Mouse (Mus musculus) ovary, adult 18-20 months (tissue): ENCODE data around the gene Zbtb1.
A peak's percentile ranks its signal among the peaks of the same experiment; 100 is the strongest.

ENCODE experiments used
- DNase-seq: peaks from one replicate; pipeline ENCODE4 v3.0.0; 2022; ENCODE audit warnings: low spot score, mixed read lengths

Zbtb1 gene

DNA sequence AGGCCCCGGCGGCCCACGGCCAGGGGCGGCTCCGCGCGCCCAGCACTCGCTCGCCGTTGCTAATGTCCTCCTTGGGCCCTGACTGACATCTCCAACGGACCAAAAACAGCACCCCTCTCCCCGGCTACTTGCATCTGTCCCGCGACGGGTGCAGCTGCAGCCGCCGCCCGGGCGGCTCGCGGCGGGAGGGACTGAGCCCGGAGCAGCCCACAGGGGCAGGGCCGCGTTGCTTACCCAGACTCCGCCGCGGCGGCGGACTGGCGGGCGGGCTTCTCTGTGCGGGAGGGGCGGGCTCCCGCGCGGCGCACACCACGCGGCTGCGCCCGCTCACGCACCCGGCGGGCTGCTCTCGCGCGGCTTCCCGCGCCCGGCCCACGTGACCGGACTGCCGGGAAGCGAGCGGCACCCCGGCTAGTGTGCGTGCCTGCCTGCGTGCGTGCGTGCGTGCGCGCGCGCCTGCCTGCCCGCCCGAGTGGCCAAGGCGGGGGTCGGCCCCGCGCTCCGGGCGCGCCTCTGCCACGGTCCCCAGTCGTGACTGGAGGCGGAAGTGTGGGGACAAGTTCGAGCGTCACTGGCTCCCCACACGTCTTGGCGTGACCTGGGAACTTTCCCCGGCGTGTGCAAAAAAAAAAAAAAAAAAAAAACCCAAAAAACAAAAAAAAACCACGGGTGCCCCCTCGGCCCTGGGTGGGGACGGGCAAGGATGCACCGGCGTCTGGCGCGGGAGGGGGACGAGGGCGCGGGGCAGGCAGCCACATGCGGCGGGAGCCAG lies 674 bp upstream of the Zbtb1 start, which contains the start of gene Zbtb25:
TSS of gene Zbtb25 (minus strand) at position 397 of the 772 bp plus-strand sequence.
- DNase-seq: peak; percentile 81

DNA sequence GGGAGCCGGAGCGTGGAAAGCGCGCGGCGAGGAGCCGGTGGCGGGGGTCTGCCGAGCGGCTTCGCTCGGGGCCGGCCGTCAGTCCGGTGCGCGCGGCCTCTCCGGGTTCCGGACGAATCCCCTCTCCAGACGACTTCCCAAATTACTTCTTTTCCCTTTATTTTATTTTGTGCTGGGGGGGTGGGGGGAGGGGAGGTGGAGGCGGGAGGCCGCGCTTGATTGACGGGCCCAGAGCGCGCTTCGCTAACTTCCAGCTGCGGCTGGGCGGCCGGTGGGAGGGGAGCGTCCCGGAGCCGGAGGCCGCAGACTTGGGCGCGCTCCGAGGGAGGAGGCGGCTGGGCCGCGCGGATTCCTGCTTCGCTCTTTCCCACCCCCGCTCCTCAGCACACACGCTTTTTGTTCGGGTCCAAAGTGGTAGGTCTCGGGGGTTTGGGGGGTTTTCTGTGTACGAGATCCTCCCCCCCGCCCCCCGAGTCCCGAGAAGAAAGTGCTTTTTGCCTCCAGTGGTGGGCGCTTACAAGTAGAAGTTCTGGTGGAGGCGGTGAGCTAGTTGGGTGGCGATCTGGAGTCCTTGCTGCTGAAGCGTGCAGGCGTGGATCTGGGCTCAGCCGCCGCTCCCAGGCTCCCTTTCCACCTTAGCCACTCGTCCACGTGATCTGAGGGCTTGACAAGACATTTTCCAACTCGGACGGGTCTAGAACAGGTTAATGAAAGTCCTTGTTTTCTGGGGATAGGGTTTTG lies 935 bp downstream of the Zbtb1 start:
- DNase-seq: peak; percentile 76

DNA sequence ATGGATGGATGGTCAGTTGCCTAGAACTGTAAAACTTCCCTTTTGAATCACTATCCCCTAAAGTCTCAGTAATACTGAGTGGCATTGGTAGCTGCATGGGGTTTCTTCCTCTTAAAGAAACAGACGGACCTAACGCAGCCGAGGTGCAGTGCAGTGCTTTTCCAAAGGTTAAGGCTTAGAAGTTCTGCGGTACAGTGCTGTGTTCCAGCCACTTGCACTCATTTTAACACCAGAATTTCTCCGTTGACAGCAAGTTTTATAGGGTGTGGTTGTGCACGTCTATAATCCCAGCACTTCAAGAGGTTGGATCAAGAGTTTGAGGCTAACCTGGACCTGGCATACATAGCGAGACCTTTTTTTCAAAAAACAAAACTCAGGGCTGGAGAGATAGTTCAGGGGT lies 2.0 kb downstream of the Zbtb1 start:
- no peak for DNase-seq

DNA sequence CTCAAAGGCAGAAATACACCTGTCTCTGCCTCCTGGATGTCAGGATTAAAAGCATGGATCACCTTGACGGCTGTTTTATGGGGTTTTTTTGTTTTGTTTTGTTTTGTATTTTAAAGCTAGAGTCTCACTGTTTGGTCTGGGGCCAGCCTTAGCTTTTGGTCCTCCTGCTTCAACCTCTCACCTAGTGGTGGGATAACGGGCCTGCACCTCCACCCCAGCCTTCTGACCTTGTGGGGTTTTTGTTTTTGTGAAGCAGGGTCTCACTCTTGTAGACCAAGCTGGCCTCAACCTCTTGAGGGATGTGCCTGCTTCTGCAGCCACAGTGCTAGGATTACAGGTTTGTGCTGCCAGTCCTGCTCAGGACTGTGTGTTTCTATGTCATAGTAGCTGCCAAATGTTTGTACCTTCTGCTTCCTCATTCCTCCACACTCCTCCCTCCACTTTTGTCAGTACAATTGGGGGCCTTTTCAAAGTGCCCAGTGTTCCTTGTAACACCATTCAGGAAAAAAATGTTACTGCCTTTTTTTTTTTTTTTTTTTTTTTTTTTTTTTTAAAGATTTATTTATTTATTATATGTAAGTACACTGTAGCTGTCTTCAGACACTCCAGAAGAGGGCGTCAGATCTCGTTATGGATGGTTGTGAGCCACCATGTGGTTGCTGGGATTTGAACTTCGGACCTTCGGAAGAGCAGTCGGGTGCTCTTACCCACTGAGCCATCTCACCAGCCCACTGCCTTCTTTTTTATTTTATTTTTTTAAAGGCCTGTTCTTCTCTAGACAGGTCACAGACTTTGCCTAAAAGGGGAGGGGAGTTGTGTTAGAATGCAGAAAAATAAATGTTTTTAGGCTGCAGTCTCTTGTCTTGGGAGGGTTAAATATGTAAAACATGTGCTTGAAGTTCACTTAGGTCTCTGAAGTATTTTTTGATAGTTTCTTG lies 3.1 kb downstream of the Zbtb1 start:
- no peak for DNase-seq

DNA sequence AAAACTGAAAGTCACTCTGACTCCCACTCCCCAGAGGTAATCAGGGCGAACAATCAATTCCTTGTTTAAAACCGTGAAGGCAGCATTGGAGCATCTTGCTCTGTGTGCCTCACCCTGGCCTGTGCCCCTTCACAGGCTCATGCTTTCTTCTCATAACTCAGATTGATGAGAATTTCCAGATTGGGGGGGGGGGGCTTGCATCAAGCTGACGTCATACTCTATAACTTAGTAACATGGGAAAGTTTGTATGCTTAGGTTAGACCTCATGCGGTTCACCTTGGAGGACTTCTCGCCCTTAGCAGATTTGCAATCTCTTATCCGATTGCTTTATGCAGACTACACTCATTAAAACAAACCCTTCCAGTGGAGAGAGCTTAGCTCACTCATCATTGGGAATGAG lies 3.9 kb downstream of the Zbtb1 start:
- no peak for DNase-seq

DNA sequence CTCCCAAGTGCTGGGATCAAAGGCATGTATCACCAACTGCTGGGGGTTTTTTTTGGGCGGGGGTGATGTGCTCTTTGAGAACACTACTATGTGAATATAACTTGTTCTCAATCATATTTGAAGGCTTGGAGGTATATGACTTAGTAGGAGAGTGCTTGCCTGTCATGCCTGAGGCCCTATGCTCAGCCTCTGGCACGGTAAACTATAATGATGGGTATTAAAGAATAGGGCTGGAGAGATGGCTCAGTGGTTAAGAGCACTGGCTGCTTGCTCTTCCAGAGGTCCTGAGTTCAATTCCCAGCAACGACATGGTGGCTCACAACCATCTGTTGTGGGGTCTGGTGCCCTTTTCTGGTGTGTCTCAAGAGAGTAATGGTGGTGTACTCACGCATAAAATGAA lies 4.8 kb downstream of the Zbtb1 start:
- no peak for DNase-seq

DNA sequence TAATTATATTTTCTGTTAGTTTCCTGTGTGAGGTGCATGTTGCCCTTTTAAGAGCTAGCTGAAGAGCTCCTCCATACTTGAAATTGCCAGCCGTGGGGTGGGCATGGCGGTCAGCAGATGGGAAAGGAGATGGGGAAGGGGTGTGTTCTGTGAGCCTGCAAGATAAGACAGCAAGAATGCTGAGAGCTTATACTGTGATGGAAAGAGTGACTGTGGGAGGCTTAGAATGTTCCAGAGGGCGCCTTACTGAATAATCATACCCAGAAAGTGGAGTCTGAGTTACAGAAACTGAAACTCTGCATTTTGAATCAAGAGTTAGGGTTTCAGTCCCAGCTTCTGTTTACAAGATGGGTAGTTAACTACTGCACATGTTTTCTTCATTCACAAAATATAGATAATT lies 5.4 kb downstream of the Zbtb1 start:
- no peak for DNase-seq

DNA sequence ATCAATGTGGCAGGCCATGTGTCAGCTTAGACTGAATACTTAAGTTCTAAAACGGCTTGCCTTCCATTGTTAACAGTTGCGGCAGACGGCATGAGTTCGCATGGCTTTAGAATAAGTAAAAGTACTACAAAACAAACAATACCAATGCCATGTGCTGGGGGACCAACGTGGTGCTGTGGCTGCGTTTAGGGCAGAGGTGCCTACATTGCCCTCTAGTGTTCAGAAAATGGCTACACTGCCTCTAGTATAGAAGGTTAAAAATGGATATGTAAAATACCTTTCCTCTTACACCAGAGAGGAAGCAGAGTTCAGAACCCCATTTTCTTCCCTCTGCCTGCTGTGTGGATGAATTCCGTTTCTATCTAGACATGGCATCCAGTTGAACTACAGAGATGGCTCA lies 6.6 kb downstream of the Zbtb1 start:
- DNase-seq: no peak

DNA sequence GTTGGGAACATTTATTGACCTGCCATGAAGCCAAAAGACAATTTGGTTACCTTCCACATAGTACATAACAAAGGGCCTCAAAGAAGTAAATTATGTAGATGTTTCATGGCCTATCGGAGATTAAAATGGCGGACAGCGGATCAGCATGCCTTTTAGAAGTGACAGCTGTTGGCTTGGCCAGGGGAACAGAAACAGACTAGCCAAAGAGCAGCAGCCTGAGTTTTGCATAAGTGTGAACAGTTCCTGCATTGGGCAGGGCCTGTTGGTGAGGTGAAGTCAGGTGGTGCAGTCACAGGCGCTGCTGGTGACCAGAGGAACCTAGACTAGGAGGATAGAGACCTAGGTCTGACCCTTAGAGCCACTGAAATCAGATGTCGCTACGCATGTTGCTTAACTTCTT lies 7.0 kb downstream of the Zbtb1 start:
- DNase-seq: no peak

DNA sequence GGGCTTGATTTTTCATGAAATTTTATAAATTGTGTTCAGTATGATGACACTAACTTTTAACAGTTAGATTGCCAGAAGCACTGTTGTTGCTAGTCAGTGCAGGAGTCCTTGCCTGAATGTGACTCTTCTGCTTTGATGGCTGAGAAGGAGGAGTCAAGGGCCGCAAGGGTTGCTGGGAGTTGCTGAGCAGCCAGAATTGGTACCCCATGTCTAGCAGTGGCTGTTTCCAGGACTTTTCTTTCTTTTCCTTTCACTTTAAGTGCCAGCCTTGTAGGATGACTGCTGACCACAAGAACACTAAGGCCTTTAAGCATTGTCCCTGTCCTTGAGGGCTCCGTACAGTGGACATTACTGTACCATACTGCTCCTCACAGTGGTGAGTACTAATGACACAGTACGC lies 7.7 kb downstream of the Zbtb1 start:
- DNase-seq: no peak

DNA sequence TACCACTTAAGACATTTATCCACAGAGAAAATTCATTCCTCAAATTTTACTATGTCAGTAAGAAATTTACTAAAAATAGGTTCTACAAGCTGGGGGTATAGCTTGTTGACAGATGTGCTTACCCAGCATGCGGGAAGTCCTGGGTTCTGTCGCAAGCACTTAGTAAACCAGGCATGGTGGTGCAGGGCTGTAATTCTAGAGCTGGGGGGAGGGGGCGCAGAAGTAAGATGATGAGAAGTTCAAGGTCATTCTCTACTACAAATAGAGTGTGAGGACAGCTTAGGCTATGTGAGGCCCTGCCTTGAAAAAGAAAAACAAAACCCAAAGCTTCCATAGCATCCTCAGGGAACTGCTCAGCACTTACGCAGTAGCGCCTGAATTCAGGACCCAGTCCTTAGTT lies 8.5 kb downstream of the Zbtb1 start:
- no peak for DNase-seq

DNA sequence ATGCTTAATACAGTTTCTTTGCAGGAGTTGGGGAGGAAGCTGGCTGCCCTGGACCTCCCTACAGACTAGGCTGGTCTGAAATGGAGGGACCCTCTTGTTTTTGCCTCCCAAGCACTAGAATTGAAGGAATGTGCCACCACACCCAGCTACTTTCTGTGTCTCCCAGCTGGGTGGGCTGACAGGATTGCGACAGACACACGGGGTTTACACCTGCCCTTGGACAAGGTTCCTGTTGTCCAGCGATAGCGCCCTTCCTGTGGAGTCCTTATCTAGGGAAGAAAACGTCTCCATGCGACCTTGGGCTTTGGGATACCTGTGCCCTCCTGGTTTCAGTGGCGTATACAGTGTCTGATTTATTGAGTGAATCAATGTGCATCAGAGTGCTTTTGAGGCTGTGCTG lies 10.1 kb downstream of the Zbtb1 start:
- DNase-seq: no peak

DNA sequence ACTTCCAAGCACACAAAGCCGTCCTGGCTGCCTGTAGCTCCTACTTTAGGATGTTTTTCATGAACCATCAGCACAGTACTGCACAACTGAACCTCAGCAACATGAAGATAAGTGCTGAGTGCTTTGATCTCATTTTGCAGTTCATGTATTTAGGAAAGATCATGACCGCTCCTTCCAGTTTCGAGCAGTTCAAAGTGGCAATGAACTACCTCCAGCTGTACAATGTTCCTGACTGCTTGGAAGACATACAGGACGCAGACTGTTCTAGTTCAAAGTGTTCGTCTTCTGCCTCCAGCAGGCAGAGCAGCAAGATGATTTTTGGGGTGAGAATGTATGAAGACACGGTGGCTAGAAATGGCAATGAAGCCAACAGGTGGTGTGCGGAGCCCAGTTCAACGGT lies 15.3 kb downstream of the Zbtb1 start:
- no peak for DNase-seq

DNA sequence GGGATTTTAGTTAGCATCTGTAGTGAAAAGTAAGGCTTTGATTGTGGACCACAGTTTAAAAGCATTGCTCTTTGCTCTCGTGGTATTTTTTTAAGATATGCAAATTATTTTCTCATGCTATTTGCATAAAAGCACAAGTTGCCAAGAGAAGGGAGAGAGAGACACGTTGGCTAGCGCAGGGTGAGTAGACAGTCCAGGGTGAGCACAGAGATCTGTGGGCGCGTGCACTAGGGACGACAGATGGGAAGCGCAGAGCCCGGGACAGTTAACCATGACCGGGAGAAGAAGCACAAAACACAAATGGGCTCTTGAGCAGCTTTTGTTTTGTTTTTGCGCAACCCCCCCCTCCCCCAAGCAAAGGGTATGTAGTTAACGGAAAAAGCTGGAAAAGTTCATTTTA lies 18.7 kb downstream of the Zbtb1 start:
- DNase-seq: no peak

DNA sequence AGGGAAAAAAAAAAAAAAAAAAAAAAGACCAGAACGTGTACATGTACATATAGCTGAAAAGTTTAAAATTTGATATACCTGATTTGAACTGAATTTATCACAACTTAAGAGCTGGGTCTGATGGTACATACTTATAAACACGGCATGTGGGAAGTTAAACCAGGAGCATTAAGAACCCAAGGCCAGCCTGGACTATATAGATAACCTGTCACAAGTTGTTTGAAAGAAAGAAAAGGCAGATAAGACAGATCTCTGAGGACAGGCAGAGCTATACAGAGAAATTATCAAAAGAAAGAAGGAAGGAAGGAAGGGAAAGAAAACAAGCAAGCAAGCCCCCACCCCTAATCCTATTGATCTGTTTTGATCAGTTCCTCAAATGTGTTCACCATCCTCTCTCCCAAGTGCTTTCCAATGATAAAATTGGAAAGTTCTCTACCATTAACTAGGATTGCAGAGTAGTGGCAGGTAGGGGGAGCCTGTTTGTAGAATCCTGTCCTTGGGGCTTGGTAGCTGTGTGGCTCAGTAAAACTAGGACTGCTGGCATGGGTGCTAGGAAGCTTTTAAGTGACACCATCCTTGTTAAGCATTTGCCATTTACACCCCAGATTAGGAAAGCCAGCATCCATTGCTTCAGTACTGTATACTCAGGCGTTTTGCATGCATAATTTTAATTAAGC lies 21.7 kb downstream of the Zbtb1 start:
- no peak for DNase-seq

DNA sequence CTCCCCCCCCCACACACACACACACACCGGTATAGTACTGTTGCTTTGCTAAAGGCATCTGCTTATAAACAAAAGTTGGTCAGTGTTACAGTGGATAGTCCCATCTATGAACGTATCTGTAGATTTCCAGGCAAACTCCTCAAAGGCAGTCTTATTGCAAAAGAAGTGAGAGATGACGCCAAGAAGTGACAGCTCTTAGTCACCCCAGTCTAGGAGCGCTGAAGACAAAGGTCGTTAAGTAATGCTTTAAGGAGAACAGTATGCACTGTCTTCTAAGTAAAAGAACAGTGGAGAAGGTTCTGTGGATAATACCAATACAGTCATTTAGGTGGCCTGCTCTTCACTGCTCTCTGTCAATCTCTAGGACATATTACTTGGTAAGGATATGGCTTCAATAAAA lies 22.9 kb downstream of the Zbtb1 start:
- DNase-seq: no peak

DNA sequence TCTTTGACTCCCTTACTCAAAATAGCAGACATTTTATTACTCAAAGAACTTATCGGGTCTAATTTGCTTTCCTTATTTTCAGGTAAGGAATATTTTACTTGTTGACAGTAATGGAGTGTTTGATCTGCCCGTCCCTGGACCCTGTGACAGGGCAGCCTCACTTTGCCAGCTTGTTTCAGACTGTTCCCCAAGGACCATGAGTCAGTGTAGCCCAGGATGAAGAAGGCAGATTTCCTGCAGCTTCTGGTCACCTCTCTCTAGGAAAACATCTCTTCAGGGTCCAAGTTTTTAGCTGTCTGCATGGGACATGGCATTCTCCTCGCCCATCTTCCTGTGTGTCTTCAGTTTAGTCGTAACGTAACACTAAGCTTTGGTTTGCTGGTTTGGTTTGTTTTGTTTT lies 27.2 kb downstream of the Zbtb1 start:
- no peak for DNase-seq

DNA sequence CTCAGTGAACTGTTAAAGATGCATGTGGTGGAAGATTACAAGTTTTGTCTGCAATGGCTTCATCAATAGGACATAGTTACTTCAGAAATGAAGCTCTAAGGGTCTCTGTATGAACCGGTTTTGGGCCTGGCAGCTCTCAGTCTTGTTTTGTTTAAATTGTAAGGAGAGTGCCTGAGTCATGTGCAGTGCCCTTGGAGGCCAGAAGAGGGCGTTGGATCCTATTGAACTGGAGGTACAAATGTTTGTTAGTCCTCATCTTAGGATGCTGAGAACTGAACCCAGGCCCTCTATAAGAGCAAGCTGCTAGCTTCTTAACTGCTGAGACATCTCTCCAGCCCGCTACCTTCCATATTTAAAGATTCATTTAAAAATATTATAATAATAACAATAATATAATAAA lies 31.6 kb downstream of the Zbtb1 start:
- no peak for DNase-seq

DNA sequence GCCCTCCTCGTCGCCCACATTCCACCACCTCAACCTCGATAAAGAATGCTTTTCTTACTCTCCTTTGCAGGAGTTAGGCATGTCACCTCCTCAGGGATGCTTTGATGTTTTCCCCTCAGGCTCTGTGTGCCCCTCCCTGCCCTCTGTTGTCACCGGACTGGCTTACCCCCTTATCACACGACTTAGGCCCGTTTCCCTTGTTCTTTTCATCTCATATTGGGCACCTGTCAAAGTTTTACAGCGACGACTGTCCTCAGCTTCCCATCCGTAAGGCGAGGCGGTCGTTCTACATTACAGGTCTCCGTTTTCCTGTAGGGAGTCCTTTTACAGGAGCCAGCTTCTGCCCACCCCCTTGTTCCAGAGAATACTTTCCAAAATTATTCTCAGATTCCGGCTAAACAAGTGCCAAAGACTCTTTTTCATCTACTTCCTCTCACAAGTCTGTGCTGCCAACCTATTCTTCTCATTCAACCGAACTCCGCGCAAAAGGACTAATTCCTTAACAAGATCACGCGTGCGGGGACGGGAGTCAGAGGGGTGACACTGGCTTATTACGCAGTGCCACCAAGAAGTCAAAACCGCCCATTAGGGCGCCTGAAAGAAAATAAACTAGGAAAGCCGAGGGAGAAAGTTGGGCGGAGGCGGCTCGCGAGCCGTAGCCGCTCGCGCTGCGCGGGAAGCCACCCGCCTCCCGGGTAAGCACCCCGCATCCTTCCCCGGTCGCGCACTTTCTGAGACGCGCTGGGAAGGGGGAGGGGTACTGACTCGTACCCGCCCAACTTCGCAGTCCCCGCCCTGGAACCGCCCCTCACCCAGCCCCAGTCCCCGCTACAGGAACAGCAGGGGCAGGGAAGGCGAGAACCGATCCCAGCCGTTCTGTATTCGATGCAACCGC lies 33.2 kb downstream of the Zbtb1 start:
- no peak for DNase-seq

DNA sequence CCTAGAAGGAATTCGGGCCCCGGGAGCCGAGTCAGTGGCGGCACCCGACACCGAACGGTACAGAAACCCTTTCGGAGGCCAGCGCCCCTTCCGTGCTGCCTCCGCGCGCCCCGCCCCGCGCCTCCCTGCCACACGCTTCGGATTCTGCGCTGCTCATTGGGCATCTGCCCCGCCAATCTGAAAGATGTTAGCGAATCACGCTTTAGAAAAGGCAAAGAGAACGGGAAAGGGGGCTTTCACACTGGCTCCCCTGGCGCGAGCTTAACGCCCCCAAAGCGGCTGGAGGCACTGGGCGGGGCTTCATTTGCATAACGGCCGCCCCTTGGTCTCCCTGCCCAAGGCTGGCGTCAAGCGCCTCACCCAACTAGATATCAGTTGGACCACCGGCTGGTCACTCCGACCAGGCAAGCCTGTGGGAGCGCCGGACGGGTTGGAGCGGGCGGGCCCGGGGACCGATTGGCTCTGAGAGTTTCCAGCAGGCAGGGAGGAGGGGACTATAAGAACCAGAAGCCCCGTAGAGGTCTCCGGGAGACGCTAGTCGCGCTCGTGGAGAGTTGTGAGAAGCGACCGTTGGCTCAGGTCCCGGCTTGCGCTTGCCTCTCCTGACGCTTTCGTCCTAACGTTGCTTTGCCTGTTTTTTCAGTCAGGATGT lies 33.9 kb downstream of the Zbtb1 start, which contains the start of gene Hspa2:
TSS of gene Hspa2 (plus strand) at position 291 of the 652 bp plus-strand sequence.
- peak; percentile 100 for DNase-seq
